Comparison of ENCODE assay signal across 13 mouse cellular contexts in genomic region chr11:103240740-103241139, GRCm38 (mm10). TPM values are rescaled to one million over a fixed set of nuclear protein-coding genes. Genes with fewer than 3 reads are reported as not detected.
DNase-seq lines count a peak whose midpoint lies in the region; ATAC-seq and TF ChIP-seq lines count a peak whose summit lies in the region.
"Had no signal": no experiment of that assay in that cellular context is flagged by ENCODE, and none has a peak within 500 bp of the region (broad histone marks: within the 10 kb centered on the region; RNA-seq: fewer than 3 reads in every experiment).

No protein-coding gene starts in this region.

- H3K9ac ChIP-seq in lung, embryonic 16.5 days (ENCODE audit: low read length) = no peak overlapping the region
- no peak overlapping the region for H3K9ac ChIP-seq in kidney, postnatal 0 days (ENCODE audit: low read depth, low read length)
- no peak overlapping the region for H3K9ac ChIP-seq in stomach, embryonic 16.5 days (ENCODE audit: low read length)
- H3K9ac ChIP-seq: limb, embryonic 15.5 days had no signal

- H3K27me3 ChIP-seq in lung, embryonic 16.5 days (ENCODE audit: control insufficient read depth, insufficient read depth, low read depth, low read length) = no peaks in the 10 kb centered on the region
- no peaks in the 10 kb centered on the region for H3K27me3 ChIP-seq in kidney, postnatal 0 days (ENCODE audit: insufficient read depth, low read length)
- no peaks in the 10 kb centered on the region for H3K27me3 ChIP-seq in stomach, embryonic 16.5 days (ENCODE audit: control insufficient read depth, insufficient read depth, low read length)
- H3K27me3 ChIP-seq: limb, embryonic 15.5 days had no signal

- peak; percentile 35; the same call in 1 of the 2 replicates for ATAC-seq in lung, embryonic 16.5 days (ENCODE audit: low read depth)
- no peak for ATAC-seq in kidney, postnatal 0 days (replicated peaks; ENCODE audit: low FRiP score, low read depth)
- ATAC-seq in stomach, embryonic 16.5 days (ENCODE audit: insufficient read depth, low FRiP score) = peak; percentile 25; the same call in 1 of the 2 replicates

- H3K36me3 ChIP-seq in lung, embryonic 16.5 days (ENCODE audit: control insufficient read depth, insufficient read depth, low read length) = peaks cover 11% of the 10 kb centered on the region
- peaks cover 39% of the 10 kb centered on the region for H3K36me3 ChIP-seq in kidney, postnatal 0 days (ENCODE audit: insufficient read depth, low read length)
- peaks cover 21% of the 10 kb centered on the region for H3K36me3 ChIP-seq in stomach, embryonic 16.5 days (ENCODE audit: control insufficient read depth, insufficient read depth, low read length)

- peaks cover 2% of the 10 kb centered on the region; the same call in 1 of the 2 replicates for H3K9me3 ChIP-seq in lung, embryonic 16.5 days (ENCODE audit: control insufficient read depth, low read length)
- H3K9me3 ChIP-seq in kidney, postnatal 0 days (replicated peaks; ENCODE audit: low read length) = no peaks in the 10 kb centered on the region
- no peaks in the 10 kb centered on the region for H3K9me3 ChIP-seq in stomach, embryonic 16.5 days (replicated peaks; ENCODE audit: control insufficient read depth, low read length)
- H3K9me3 ChIP-seq: limb, embryonic 15.5 days had no signal

- DNase-seq in gastrocnemius, adult 2 months = peak; percentile 91
- DNase-seq in gastrocnemius, postnatal 10 days = no peak
- DNase-seq in lung, postnatal 10 days = no peak
- DNase-seq in kidney, postnatal 0 days (ENCODE audit: low spot score) = peak; percentile 25
- no peak for DNase-seq in spleen, postnatal 4 days (ENCODE audit: low spot score in 2 of 2)
- no peak for DNase-seq in left cerebral cortex, adult 2 months (ENCODE audit: extremely low spot score in 1 of 2, low spot score in 2 of 2)
- DNase-seq: cerebellum, postnatal 36 days; retina, postnatal 1 day had no signal

- intact Hi-C loops in gastrocnemius, adult 2 months (cut with DNase I) = loop anchor here (2.0 kb wide), 1 partner anchor 22 kb away; no protein-coding TSS in a partner anchor
- intact Hi-C loops in left cerebral cortex, adult 2 months (cut with DNase I) = no loop called here

- no peak for TF ChIP-seq CTCF in gastrocnemius, adult 2 months (IDR thresholded peaks at IDR 0.05)
- TF ChIP-seq CTCF in kidney, postnatal 0 days (IDR thresholded peaks at IDR 0.05; ENCODE audit: low read depth) = no peak
- no peak for TF ChIP-seq CTCF in left cerebral cortex, adult 2 months (IDR thresholded peaks at IDR 0.05)

- no peak overlapping the region for H3K4me2 ChIP-seq in lung, embryonic 16.5 days (ENCODE audit: low read depth, low read length)
- H3K4me2 ChIP-seq in kidney, postnatal 0 days (ENCODE audit: low read length) = no peak overlapping the region
- no peak overlapping the region for H3K4me2 ChIP-seq in stomach, embryonic 16.5 days (ENCODE audit: low read depth, low read length)
- H3K4me2 ChIP-seq: limb, embryonic 15.5 days had no signal

- peaks cover 17% of the 10 kb centered on the region for H3K4me1 ChIP-seq in lung, embryonic 16.5 days (replicated peaks; ENCODE audit: control insufficient read depth, insufficient read depth, low read length)
- no peaks in the 10 kb centered on the region for H3K4me1 ChIP-seq in kidney, postnatal 0 days (replicated peaks; ENCODE audit: insufficient read depth, low read length)
- peaks cover 7% of the 10 kb centered on the region for H3K4me1 ChIP-seq in stomach, embryonic 16.5 days (ENCODE audit: control insufficient read depth, insufficient read depth, low read length)

- 32% methylated on average over 7 of the region's 7 CpGs for WGBS in lung, embryonic 16.5 days
- 34% methylated on average over 7 of the region's 7 CpGs for WGBS in kidney, postnatal 0 days
- 30% methylated on average over 7 of the region's 7 CpGs for WGBS in stomach, embryonic 16.5 days

- no peak overlapping the region for H3K4me3 ChIP-seq in gastrocnemius, adult 2 months
- H3K4me3 ChIP-seq in lung, embryonic 16.5 days (ENCODE audit: low read length) = no peak overlapping the region
- H3K4me3 ChIP-seq in kidney, postnatal 0 days (replicated peaks; ENCODE audit: low read depth, low read length) = no peak overlapping the region
- H3K4me3 ChIP-seq in stomach, embryonic 16.5 days (replicated peaks; ENCODE audit: low read length) = no peak overlapping the region
- H3K4me3 ChIP-seq in left cerebral cortex, adult 2 months = no peak overlapping the region
- H3K4me3 ChIP-seq: limb, embryonic 15.5 days; megakaryocyte, embryonic 14.5 days had no signal

- H3K27ac ChIP-seq in gastrocnemius, adult 2 months = peak overlapping the region; percentile 88
- peak overlapping the region; percentile 55; the same call in 1 of the 2 replicates for H3K27ac ChIP-seq in lung, embryonic 16.5 days (ENCODE audit: low read length)
- H3K27ac ChIP-seq in kidney, postnatal 0 days = no peak overlapping the region
- H3K27ac ChIP-seq in stomach, embryonic 16.5 days (ENCODE audit: low read length) = no peak overlapping the region
- no peak overlapping the region for H3K27ac ChIP-seq in left cerebral cortex, adult 2 months
- H3K27ac ChIP-seq: limb, embryonic 15.5 days had no signal

RNA-seq across cellular contexts. Expression of gene Spata32, which starts 22.5 kb away (rescaled TPM):
- total RNA-seq in gastrocnemius, adult 2 months (2021) = not detected
- total RNA-seq in gastrocnemius, postnatal 10 days (2021) = not detected
- polyA plus RNA-seq in lung, embryonic 16.5 days (2015; fragmentation: Nextera tagmentation; extraction: Ambion mirVana) = not detected in 2 replicates
- polyA plus RNA-seq in kidney, postnatal 0 days (2015; fragmentation: Nextera tagmentation; extraction: Ambion mirVana) = not detected in 2 replicates
- not detected in 2 replicates for polyA plus RNA-seq in stomach, embryonic 16.5 days (2015; fragmentation: Nextera tagmentation; extraction: Ambion mirVana)
- total RNA-seq in left cerebral cortex, adult 2 months (2021) = 1 to 10 TPM; 1.7 to 2.9 TPM
- polyA plus RNA-seq: large intestine, adult 2 months; limb, embryonic 15.5 days had no signal

RNA-seq across cellular contexts. Expression of gene Map3k14, which starts 26.5 kb away (rescaled TPM):
- total RNA-seq in gastrocnemius, adult 2 months (2021) = 1 to 10 TPM; 4.1 to 4.2 TPM
- total RNA-seq in gastrocnemius, postnatal 10 days (2021) = 1 to 10 TPM; 3.3 to 5.0 TPM
- polyA plus RNA-seq in lung, embryonic 16.5 days (2015; fragmentation: Nextera tagmentation; extraction: Ambion mirVana) = 3.7 and 4.5 TPM in 2 replicates
- 3.2 and 3.8 TPM in 2 replicates for polyA plus RNA-seq in kidney, postnatal 0 days (2015; fragmentation: Nextera tagmentation; extraction: Ambion mirVana)
- 4.2 and 4.9 TPM in 2 replicates for polyA plus RNA-seq in stomach, embryonic 16.5 days (2015; fragmentation: Nextera tagmentation; extraction: Ambion mirVana)
- total RNA-seq in left cerebral cortex, adult 2 months (2021) = 1 to 10 TPM; 4.4 to 4.9 TPM

RNA-seq across cellular contexts. Expression of gene 1700023F06Rik, which starts 32.4 kb away (rescaled TPM):
- total RNA-seq in gastrocnemius, adult 2 months (2021) = not detected
- total RNA-seq in gastrocnemius, postnatal 10 days (2021) = not detected
- polyA plus RNA-seq in lung, embryonic 16.5 days (2015; fragmentation: Nextera tagmentation; extraction: Ambion mirVana) = 0.44 TPM in 2 replicates
- 0.37 and 0.47 TPM in 2 replicates for polyA plus RNA-seq in kidney, postnatal 0 days (2015; fragmentation: Nextera tagmentation; extraction: Ambion mirVana)
- 0.67 and 0.83 TPM in 2 replicates for polyA plus RNA-seq in stomach, embryonic 16.5 days (2015; fragmentation: Nextera tagmentation; extraction: Ambion mirVana)
- total RNA-seq in left cerebral cortex, adult 2 months (2021) = 1 to 10 TPM; 2.2 to 2.7 TPM

Comparison
In these comparisons a context has a peak if more than half of its experiments do, and no peak if none do; other contexts are left out.
1. DNase-seq: peak in gastrocnemius, adult 2 months (single experiment) and kidney, postnatal 0 days (single experiment); none in gastrocnemius, postnatal 10 days (single experiment), lung, postnatal 10 days (single experiment), spleen, postnatal 4 days (0 of 2) and left cerebral cortex, adult 2 months (0 of 2).
2. H3K27ac ChIP-seq: peak in gastrocnemius, adult 2 months (single experiment) and lung, embryonic 16.5 days (single experiment); none in kidney, postnatal 0 days (single experiment), stomach, embryonic 16.5 days (single experiment) and left cerebral cortex, adult 2 months (single experiment).